Mouse (Mus musculus): Measurements from ENCODE around the gene Cacnb3.
"Not testable (repeated sequence)": the region's sequence is repeated elsewhere in the genome, so short reads cannot be mapped to it uniquely, and the experiment has no call there.

Cacnb3 gene

DNA sequence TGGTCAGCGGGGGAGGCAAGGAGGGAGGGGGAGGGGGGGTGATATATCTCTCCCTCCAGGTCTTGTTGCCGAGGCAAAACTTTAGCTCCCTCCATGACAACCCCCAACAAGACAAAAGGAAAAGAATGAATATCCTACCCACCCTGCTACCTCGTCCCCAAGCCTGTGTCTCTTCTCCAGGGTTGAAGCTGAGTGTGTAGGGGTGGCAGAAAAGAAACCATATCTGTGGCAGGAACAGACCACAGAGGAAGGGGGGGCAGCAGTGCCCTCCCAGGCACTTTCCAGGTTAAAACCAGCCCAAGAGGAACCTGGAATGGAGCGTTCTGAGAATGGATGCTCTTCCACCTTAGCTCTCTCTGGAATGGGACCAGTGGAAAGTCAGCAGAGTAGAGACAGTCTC, at the start of gene Cacnb3:
Cacnb3 (plus strand) TSS at position 301 of the 400 bp plus-strand sequence.
- DNase-seq, result no peak

GRCm38 (mm10) chr15:98582410-98582809, 48.2 kb upstream of the Cacnb3 start:
- DNase-seq, result no peak

DNA sequence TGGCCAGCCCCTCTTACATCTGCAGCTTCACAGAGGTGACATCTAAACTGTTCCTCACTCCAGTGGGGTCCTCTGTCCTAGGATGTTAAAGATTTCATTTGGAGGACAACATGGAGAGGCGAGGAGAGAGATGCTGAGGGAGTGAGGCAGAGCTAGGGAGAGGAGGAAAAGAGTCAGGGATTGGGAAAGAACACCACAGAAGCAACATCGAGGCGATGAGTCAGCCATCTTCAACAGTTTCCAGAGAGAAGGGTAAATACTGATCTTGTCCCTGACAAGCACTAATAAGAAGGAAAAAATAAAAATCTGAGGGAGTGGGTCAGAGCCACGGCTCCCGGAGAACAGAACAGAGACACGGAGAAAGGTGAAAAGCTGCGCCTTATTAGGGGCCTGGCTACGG, 47.6 kb upstream of the Cacnb3 start:
- DNase-seq, result no peak

GRCm38 (mm10) chr15:98585421-98585820, 45.2 kb upstream of the Cacnb3 start:
- no peak for DNase-seq

- DNase-seq, result not testable (repeated sequence)
Observed at GRCm38 (mm10) chr15:98586141-98586540, 44.5 kb upstream of the Cacnb3 start.

- DNase-seq, result no peak
Observed at GRCm38 (mm10) chr15:98587751-98588150, 42.9 kb upstream of the Cacnb3 start.

GRCm38 (mm10) chr15:98589640-98590336, 40.9 kb upstream of the Cacnb3 start:
- no peak for DNase-seq

- no peak for DNase-seq
Observed at GRCm38 (mm10) chr15:98591396-98591795, 39.2 kb upstream of the Cacnb3 start.

GRCm38 (mm10) chr15:98594193-98594592, 36.4 kb upstream of the Cacnb3 start:
- DNase-seq, result no peak

GRCm38 (mm10) chr15:98595049-98595448, 35.6 kb upstream of the Cacnb3 start:
- no peak for DNase-seq

DNA sequence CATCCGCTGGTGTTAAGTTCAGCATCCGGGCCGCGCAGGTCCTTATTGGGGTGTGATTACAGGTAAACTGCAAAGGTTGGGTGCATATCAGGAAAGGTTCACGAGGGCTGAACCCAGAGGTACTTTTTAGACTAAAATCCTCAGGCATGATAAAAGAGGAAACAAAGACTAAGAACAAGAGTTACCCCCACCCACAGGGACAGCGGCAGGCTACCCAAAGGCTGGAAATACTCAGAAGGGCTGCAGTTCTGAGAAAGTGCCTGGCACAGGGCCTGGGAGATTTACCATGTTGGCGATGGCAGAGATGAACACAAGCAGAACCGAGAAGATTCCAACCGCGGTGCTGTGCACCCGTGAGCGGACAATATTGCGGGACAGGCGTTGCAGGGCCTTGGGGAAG, 34.0 kb upstream of the Cacnb3 start:
- no peak for DNase-seq

- no peak for DNase-seq
Observed at GRCm38 (mm10) chr15:98600036-98600709, 30.5 kb upstream of the Cacnb3 start.

GRCm38 (mm10) chr15:98601832-98602190, 28.8 kb upstream of the Cacnb3 start:
- no peak for DNase-seq

DNA sequence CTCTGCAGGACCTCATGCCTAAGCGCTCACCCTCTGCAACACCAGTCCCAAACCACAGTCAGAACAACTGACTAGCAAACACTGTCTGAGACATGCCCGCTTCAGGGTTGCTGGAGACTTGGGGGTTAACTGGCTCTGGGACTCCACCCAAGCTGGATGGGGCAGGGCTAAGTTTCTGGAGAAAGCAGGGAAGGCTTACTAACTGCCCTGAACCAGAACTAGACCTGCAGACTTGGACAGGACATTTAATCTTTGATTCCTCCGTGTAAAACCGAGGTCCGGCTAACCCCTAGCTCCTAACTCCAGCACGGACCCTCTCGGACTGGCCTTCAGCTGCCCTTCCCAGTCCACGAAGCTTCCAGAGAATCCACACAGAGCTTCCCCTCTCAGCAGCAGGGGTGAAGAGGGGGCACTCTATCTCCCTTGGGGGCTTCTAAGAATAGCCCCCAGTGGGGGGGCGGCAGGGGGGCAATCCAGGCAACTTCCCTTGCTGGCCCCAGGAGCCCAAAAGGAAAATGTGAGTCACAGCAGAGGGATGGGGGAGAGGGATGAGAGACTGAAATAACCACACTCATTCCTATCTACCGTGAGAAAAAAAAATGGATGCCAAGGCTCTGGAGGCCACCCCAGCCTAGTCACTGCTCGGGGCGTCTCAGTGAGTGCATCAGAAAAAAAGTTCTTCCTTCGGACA, 28.3 kb upstream of the Cacnb3 start:
- DNase-seq, result no peak

- DNase-seq, result no peak
Observed at GRCm38 (mm10) chr15:98602921-98603458, 27.6 kb upstream of the Cacnb3 start.

DNA sequence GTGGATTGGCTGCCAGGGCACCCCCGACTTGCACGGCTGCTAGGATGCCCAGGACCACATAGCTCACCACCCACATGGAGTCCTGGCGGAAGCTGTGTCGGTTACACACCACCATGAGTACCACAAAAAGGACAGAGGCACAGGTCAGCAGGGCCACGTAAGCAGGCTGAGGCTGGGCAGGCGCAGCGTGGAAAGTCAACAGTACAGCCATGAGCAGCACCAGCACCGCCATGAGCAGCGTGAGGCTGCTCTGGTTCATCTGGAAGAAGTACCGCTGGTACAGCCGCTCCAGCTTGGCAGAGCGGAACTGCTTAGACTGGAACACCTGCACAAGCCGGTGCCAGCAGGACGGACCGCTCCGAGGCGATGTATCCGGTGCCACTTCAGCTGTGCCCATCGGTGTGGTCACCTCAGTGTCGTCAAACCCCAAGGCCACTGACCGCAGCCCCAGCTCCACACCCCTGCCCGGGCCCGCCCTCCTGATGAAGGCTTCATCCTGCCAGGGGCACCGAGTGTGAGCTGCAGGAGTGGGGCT, 26.5 kb upstream of the Cacnb3 start:
- DNase-seq, result no peak

- no peak for DNase-seq
Observed at GRCm38 (mm10) chr15:98606051-98606536, 24.5 kb upstream of the Cacnb3 start.

DNA sequence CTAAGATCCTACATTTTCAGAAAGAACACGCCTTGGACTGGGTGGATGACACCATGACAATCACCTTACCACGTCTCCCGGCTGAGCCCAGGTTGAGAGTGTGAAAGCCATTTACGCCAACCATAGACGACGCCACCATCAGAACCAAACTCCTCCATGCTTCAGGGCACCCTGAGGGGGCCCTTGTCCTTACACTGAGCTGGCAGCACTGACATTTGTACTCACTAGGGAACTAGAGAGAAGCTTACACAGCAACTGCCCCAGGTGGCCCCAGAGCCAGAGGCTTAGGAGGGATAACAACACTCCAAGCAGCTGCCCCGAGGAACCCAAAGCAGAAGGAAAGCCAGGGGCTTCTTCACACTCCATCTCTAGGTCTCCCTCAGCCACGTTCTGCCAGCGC, 23.9 kb upstream of the Cacnb3 start:
- no peak for DNase-seq

GRCm38 (mm10) chr15:98607557-98607956, 23.1 kb upstream of the Cacnb3 start:
- peak; percentile 42 for DNase-seq

GRCm38 (mm10) chr15:98608058-98608783, 22.4 kb upstream of the Cacnb3 start:
- no peak for DNase-seq

DNA sequence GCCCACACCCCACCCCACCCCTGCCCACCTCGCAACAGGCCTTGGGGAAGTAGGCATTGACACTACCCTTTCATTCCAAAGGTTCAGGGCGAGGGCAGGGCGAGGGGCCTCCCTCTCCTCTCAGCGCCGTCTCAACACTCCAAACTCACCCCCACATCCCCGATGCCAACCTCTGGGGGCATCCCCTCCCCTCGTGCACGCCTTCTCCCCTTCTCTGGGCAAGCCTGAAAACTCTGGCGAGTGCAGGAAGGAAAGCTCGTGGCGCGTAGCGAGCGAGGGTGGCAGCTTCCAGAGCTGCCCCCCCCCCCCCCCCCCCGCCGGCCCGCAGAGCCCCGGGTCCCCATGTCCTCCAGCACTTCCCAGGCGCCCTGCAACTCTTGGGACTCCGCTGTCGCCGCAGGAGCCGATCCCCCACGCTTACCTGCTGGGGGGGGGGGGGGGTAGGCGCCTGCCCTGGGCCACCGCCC, 21.8 kb upstream of the Cacnb3 start:
- DNase-seq, result no peak

GRCm38 (mm10) chr15:98609331-98610130, 21.1 kb upstream of the Cacnb3 start, which contains the start of gene Adcy6:
TSS of gene Adcy6 (minus strand) at chr15:98610076.
- peak; percentile 85 for DNase-seq

Measured in lung, postnatal 36 days (tissue).